Mouse (Mus musculus): Measurements from ENCODE around the gene Canx.

DNA sequence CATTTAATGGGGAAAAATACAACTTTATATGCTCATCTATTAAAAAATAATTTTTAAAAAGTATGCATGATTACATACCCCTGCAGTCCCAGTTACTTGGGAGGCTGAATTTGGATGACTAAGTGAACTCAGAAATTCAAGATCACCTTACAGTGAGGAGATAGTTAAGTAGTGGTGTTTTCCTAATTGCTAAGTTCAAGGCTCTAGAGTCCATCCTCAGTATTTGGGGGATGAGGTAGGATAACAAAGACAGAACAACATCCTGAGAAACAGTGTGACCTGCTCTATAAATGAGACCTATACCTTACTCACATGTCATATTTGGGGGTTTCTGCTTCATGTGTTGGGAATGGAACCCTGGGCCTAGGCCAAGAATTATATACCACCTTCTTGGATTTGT lies 3.1 kb downstream of the Canx start:
- TF ChIP-seq CTCF (IDR thresholded peaks at IDR 0.05; ENCODE audit: low read depth), result no peak
- no peak for TF ChIP-seq EP300 (optimal IDR thresholded peaks at IDR 0.05)

Data from stomach, postnatal 0 days (tissue).